ENCODE assay signal across 13 mouse cellular contexts in the genomic region with DNA sequence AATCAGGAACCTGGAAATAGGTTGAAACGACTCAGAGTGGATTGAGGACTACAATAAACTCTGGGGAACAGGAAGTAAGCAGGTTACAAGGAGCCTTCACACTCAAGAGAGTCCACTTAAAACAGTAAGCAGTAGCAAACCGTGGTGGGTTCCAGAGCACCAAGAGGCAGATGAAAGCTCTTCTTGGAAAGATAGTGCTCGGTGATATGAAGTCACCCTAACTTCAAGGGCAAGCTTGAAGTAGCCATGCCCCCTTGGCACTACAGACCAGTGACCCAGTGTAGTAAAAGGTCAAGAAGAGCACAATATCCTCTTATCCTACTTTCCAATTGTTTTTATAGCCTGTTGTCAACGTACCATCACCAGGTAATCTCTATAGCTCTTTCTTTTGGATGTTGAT.
"Had no signal": no experiment of that assay in that cellular context is flagged by ENCODE, and none has a peak within 500 bp of the region (broad histone marks: within the 10 kb centered on the region; RNA-seq: fewer than 3 reads in every experiment).

No protein-coding gene starts in this region.

- H3K4me2 ChIP-seq: liver, embryonic 13.5 days; midbrain, embryonic 15.5 days; neural tube, embryonic 12.5 days; stomach, embryonic 15.5 days had no signal

- H3K4me3 ChIP-seq: left cerebral cortex, adult 2 months; liver, embryonic 13.5 days; midbrain, embryonic 10.5 days; midbrain, embryonic 15.5 days; neural tube, embryonic 12.5 days; stomach, embryonic 15.5 days had no signal

- DNase-seq: kidney, adult 18-20 months; kidney, postnatal 10 days; liver; liver, embryonic 13.5 days; liver, postnatal 0 days; right cerebral cortex, postnatal 14 days; thymus, adult 2 months; thymus, postnatal 25 days had no signal

- H3K9ac ChIP-seq: liver, embryonic 13.5 days; liver, postnatal 0 days; midbrain, embryonic 15.5 days; neural tube, embryonic 12.5 days; stomach, embryonic 15.5 days had no signal

- H3K27ac ChIP-seq: left cerebral cortex, adult 2 months; liver, embryonic 13.5 days; midbrain, embryonic 10.5 days; midbrain, embryonic 15.5 days; neural tube, embryonic 12.5 days; stomach, embryonic 15.5 days had no signal

- H3K36me3 ChIP-seq: liver, embryonic 13.5 days; midbrain, embryonic 10.5 days; midbrain, embryonic 15.5 days; neural tube, embryonic 12.5 days; stomach, embryonic 15.5 days had no signal

- H3K9me3 ChIP-seq: liver, embryonic 13.5 days; midbrain, embryonic 10.5 days; midbrain, embryonic 15.5 days; neural tube, embryonic 12.5 days; stomach, embryonic 15.5 days had no signal

- ATAC-seq: liver, postnatal 0 days; midbrain, embryonic 15.5 days had no signal

- H3K4me1 ChIP-seq: neural tube, embryonic 12.5 days; stomach, embryonic 15.5 days had no signal

- H3K27me3 ChIP-seq: liver, embryonic 13.5 days; midbrain, embryonic 15.5 days; neural tube, embryonic 12.5 days; stomach, embryonic 15.5 days had no signal
